Mouse (Mus musculus) ES-Bruce4 (cell line): ENCODE measurements around the gene Haghl.

Source experiments
- CTCF ChIP-seq: IDR thresholded peaks from one replicate; pipeline ENCODE4 v1.8.1; 2011; ENCODE audit warnings: low read depth, low read length
- POLR2A ChIP-seq: IDR thresholded peaks from one replicate; pipeline ENCODE4 v1.8.1; 2011; ENCODE audit warnings: low read length; ENCODE audit not compliant: insufficient read depth

DNA sequence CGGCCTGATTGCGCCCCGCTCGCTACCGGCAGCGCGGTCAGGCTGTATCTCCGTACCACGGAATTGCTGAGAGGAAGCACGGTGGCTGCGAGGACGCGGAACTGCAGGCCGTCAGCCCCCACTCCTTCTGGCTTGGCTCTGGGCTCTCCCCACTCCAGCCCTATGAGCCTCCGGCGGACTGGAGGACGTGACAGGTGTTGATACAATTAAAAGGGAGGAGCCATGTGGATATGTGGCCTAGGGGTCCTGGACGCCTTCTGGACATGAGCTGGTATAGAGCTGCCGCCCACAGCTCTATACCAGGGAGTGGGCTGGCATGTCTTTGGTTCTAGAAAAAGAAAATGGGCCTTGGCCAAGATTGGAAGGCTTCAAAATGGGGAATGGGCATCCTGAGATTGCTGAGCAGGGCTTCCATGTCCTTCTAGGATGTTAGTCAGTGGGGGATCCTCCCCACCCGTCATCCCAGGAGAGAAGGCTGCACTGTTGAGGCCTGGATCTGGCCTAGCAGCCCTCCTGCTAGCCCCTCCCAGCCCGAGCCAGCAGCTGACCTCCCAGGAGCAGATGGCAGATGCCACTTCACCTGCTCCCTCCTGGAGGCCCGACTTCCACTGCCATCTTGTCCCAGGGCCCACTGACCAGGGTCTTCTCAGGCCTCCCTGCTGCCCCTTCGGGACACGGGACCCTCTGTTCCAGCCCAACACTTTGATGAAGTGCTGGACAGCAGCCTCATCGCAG lies 24.3 kb upstream of the Haghl start:
- no peak for TF ChIP-seq CTCF
- no peak for TF ChIP-seq POLR2A
